Mouse (Mus musculus) heart, adult 18-20 months (tissue): ENCODE results near the gene Zcchc24. TPM values are rescaled to one million over a fixed set of nuclear protein-coding genes. Genes with fewer than 3 reads are reported as not detected.
A peak's percentile ranks its signal among the peaks of the same experiment; 100 is the strongest.

Experiments
- DNase-seq, 2 experiments: peaks; one replicate each; pipeline ENCODE4 v3.0.0; 2021 to 2022; ENCODE audit warnings: mixed read lengths in 1 of 2
- total RNA-seq, 2 experiments: library from RNA; stranded (reverse); gene quantifications; 2 replicates each; pipeline ENCODE4 v1.2.3; 2021

Zcchc24 gene
- total RNA-seq, 2 experiments from 2014 or later = 33.9 to 34.9 TPM

GRCm38 (mm10) chr14:25666668-25667376 is 102.0 kb downstream of the Zcchc24 start:
- DNase-seq = peak; percentile 69 to 74

- peak in 1 of 2 experiments; percentile 44 for DNase-seq
These were observed 103.4 kb downstream of the Zcchc24 start for GRCm38 (mm10) chr14:25665314-25665970.

GRCm38 (mm10) chr14:25664310-25664695 is 104.5 kb downstream of the Zcchc24 start:
- peak; percentile 40 to 49 for DNase-seq

GRCm38 (mm10) chr14:25663649-25664309 is 105.1 kb downstream of the Zcchc24 start:
- no peak for DNase-seq

Other genes with a start within 250 kb of the Zcchc24 start
- gene Ppif, start 74.9 kb downstream of the Zcchc24 start, total RNA-seq = 100 to 1,000 TPM; 287 to 306 TPM
- gene Anxa11, start 73.1 kb upstream of the Zcchc24 start, total RNA-seq = 10 to 100 TPM; 76.1 to 82.5 TPM
- 1 to 10 TPM; 2.1 to 2.9 TPM for gene Plac9a, start 134.1 kb upstream of the Zcchc24 start, total RNA-seq
- gene Tmem254a, start 158.6 kb upstream of the Zcchc24 start, total RNA-seq = under 1 TPM; 0.15 to 0.27 TPM
- gene Cphx1, start 169.3 kb upstream of the Zcchc24 start, total RNA-seq = not detected
- gene Duxbl1, start 209.5 kb upstream of the Zcchc24 start, total RNA-seq = not detected